Mouse (Mus musculus): Measurements from ENCODE around the gene Adcy9.

DNA sequence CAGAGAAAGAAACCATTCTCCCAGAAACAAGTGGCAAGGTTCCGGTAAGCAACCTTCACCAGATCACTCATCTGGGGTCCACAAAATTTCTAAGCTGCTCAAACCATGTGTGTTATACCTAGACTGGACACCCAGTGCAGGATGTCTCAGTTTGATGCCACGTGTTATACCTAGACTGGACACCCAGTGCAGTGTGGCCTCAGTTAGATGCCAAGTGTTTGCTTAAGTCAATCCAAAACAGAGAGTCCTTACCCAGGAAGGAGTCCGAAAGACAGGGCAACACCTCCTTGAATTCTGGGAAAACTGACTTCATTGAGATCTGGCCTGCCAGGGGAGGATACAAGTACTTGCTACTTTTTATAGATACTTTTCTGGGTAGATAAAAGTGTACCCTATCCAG is 53.6 kb downstream of the Adcy9 start:
- TF ChIP-seq ELF1 (IDR thresholded peaks at IDR 0.05; ENCODE audit: low read depth, low read length) (no peak), USF1 (IDR thresholded peaks at IDR 0.05; ENCODE audit: low read depth, low read length) (no peak), ETS1 (conservative IDR thresholded peaks at IDR 0.05; ENCODE audit: low read depth, low read length) (no peak), CTCF (conservative IDR thresholded peaks at IDR 0.05 in 1 of 2, IDR thresholded peaks at IDR 0.05 in 1 of 2; ENCODE audit: low read depth in 2 of 2, low read length in 2 of 2) (no peak), HCFC1 (IDR thresholded peaks at IDR 0.05; ENCODE audit: low read depth, low read length) (no peak), USF2 (conservative IDR thresholded peaks at IDR 0.05; ENCODE audit: low read depth, low read length) (no peak), CHD2 (IDR thresholded peaks at IDR 0.05; ENCODE audit: low read length) (no peak), ZMIZ1 (IDR thresholded peaks at IDR 0.05; ENCODE audit: low read depth, low read length) (no peak), NELFE (IDR thresholded peaks at IDR 0.05; ENCODE audit: low read depth, low read length) (no peak), ZNF384 (IDR thresholded peaks at IDR 0.05; ENCODE audit: low read depth, low read length) (no peak), RAD21 (IDR thresholded peaks at IDR 0.05; ENCODE audit: low read depth, low read length) (no peak), EP300 (IDR thresholded peaks at IDR 0.05; ENCODE audit: low read length) (no peak)
